Mouse (Mus musculus) ZHBTc4 (cell line): Measurements from ENCODE around the gene Btaf1.

ENCODE experiments used
- DNase-seq: peaks from one replicate; pipeline ENCODE4 v3.0.0-alpha.2; 2011; ENCODE audit warnings: low read depth, low spot score

Gene Btaf1

GRCm38 (mm10) chr19:36925671-36926552 lies at the start of gene Btaf1:
Gene Btaf1, plus strand, starts transcription at chr19:36926079.
- DNase-seq = peak; percentile 96

DNA sequence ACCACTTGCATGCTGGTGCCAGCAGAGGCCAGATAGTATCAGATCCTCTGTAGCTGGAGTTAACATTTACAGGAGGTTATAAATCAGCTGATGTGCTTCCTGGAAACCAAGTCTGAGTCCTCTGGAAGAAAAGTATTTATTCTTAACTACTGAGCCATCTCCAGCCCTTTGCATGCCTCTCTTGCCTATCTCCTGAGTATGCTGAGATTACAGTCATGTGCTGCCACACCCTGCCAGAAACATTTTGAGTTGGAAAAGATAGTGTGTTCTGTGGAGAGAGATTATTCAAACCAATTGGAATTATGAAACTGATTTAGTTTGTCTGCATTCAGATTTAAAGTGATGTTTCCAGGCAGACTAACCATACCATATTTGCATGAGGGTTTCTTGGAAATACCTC lies 48.5 kb upstream of the Btaf1 start:
- DNase-seq = no peak

DNA sequence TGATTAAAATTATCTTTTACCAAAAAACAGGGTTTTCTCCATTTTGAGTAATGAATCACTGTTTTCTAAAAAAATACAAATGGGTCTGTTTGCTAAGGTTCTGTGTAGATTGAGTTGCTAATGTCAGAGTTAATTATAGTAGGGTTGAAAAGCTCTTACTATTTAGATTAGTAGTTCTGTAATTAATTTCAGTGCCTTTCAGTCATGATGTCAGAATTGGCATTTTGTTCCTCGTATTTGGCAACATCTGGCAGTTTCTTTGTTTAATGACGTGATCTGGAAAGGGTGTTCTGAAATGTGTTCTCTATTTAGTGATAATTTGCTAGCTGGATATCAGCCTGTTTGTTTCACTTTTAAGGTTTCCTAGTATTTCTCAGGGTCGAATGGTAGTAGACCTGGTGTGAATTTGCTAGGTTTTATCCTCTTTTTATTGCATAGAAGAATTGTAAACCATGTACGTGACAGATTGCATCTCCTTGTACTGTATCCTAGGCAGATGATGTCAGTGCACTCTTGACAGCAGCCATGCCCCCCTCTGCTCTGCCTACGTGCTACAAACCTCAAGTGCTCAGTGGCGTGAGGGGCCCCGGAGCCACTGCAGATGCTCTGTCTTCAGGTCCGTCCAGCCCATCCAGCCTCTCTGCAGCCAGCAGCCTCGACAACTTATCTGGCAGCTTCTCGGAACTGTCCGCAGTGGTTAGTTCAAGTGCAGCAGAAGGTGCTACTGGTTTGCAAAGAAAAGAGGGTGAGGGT lies 47.0 kb upstream of the Btaf1 start:
- DNase-seq = no peak

- DNase-seq = peak; percentile 75
These were observed 42.8 kb upstream of the Btaf1 start for GRCm38 (mm10) chr19:36883119-36883518.

GRCm38 (mm10) chr19:36886316-36886715 lies 39.6 kb upstream of the Btaf1 start:
- DNase-seq = peak; percentile 36

GRCm38 (mm10) chr19:36887706-36888105 lies 38.2 kb upstream of the Btaf1 start:
- peak; percentile 52 for DNase-seq

- DNase-seq = no peak
These were observed 34.1 kb upstream of the Btaf1 start for GRCm38 (mm10) chr19:36891746-36892145.

DNA sequence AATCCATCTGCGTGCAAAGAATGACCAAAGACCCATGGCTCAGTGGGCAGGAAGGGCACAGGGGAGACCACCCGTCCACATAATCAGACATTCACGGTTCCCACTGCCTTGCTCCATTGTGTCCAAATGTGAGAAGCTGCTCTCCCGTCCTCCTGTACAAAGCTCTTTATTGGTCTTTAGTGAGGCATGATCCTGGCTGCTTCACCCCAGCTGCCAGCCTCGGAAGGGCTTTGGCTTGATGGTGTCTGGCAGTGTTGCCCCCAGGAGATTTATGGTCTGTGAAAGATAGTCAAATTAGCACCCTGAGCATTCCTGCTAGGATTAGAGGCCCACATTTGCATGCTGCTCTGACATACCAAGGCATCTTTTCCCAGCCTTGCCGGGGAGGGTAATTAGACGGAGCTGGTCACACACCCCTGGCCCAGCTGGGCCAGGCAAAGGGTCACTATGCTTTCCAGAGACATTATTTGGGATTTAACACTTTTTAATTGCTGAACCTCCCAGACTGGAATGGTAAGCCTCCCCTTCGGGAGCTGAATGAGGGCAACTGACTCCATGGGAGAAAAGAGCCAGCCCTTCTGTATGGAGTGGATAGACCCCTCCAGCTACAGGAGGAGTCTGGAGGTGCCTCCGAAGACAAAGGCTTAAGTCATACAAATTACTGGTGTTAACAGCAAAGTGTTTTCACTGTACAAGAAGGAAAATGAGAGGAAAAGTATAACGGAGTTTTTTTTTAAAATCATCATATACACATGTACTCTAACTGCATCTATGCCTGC lies 28.9 kb upstream of the Btaf1 start:
- no peak for DNase-seq

DNA sequence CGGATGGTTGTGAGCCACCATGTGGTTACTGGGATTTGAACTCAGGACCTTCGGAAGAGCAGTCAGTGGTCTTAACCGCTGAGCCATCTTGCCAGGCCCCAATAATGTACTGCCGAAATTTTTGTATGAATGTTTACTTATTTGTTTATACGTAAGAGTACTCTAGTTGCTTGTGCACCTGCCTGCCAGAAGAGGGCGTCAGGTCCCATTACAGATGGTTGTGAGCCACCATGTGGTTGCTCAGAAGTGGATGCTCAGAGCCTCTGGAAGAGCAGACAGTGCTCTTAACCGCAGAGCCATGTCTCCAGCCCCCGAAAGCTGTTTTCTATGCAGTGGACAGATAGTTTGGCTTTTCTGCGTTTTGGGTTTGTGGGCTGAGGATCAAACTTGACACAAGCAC lies 28.1 kb upstream of the Btaf1 start:
- peak; percentile 84 for DNase-seq

- no peak for DNase-seq
These were observed 22.5 kb upstream of the Btaf1 start for GRCm38 (mm10) chr19:36903377-36903776.

GRCm38 (mm10) chr19:36904211-36905007 lies 21.5 kb upstream of the Btaf1 start:
- peak; percentile 83 for DNase-seq

DNA sequence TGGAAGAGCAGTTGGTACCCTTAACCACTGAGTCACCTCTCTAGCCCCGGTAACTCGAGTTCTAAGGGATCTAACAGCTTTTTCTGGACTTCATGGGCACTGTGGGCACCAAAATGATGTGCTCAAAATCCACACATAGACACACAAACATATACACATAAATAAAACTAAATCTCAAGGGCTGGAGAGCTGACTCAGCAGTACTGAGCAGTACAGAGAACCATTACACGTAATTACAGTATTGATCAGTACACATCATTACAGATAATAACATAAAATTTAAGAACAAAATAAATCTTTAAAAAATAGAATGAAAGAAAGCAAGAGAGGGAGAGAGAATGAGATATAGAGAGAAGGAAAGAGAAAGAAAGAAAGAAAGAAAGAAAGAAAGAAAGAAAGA lies 16.7 kb upstream of the Btaf1 start:
- no peak for DNase-seq

DNA sequence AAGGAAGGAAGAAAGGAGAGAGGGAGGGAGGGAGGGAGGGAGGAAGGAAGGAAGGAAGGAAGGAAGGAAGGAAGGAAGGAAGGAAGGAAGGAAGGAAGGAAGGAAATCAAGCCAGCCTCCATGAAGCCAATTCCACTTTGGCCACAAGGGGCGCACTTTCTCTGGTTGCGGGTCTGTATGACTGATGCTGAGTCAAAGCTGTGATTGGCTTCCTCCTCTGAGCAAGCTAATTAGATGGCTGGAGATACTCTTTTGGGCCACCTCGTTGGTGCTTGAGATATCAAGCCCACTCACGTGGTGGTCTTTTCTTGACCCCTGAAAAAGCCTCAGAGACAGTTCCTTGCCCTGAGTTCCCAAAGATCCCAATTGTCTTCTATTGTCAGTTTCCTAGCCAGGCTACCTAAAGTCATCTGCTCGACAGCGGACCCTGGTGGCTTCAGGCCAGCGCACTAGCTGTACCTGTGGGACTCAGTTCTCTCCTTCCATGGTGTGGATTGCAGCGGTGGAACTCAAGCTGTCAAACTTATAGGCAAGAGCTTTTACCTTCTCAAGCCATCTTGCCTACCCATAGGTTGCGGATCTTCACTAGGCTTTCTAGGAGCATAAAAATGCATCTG lies 16.1 kb upstream of the Btaf1 start:
- peak; percentile 88 for DNase-seq

DNA sequence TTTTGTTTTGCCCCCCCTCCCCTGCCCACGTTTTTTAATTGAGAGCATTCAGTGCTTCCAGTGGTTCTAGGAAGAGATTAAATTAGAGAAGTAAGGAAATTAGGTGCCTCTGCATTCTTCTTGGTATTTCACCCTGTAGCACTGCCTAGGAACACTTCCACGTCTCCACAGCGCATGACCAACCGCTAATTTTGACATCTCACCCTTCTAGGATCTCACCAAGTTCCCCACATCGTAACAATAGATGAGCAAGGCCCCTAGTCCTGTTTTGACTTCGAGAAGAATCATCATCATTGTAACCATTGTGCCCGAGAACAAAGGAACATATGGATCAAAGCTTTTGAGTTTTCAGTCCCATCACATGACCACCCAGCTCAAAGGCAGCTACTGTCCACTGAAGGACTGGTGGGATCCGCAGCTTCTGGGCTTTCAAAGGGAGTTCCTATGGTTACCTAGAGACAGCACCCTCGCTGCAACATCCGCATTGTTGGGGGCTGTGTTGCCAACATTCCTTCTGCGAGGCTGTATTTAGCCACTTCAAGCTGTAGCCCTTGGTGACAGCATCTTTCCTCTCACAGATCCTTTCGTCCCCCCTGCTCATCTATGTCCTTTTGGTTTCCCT lies 15.3 kb upstream of the Btaf1 start:
- peak; percentile 35 for DNase-seq

DNA sequence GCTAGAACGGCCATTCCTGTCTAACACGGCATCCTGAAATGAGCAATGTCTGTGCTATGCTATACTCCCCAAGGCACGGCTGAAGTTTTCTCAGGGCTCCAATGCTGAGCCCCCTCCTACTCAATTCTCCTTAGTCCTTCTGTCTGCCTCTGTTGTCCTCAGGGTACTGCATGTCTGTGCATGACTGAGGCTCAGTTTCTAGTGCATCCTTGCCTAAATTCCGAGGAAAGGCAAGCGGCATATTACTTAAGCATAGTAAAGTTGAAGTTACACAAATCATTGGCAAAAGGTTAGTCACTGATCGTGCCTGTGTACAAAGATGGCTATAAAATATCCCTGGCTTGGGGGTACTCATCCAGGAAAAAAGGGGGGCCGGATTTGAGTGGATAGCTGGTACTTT lies 12.8 kb upstream of the Btaf1 start:
- no peak for DNase-seq

- no peak for DNase-seq
These were observed 9.7 kb upstream of the Btaf1 start for GRCm38 (mm10) chr19:36916206-36916605.

- DNase-seq = no peak
These were observed 8.9 kb upstream of the Btaf1 start for GRCm38 (mm10) chr19:36916876-36917389.

GRCm38 (mm10) chr19:36918441-36919301 lies 7.2 kb upstream of the Btaf1 start:
- peak; percentile 81 for DNase-seq

DNA sequence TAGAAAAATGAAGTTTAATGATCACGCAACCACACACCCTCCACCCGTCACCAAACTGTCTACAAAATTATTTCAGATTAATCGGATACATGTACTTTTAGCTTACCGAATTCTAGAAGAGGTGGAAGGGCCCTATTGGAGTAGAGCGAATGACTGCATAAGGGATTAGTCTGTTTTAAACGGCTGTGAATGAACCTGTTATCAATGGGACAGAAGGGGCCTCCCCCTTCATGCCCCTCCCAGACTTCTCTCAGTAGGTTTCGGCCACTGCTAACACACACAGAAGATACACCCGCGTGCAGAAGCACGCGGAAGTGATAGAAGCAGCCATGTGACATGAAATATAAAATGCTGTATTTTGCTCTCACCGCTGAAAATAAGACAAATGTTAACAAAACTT lies 6.4 kb upstream of the Btaf1 start, which contains the start of gene Fgfbp3:
Gene Fgfbp3, minus strand, starts transcription at position 150 of the 400 bp plus-strand sequence.
- DNase-seq = peak; percentile 40
